Mouse (Mus musculus): ENCODE measurements around the gene Osbpl3.

DNA sequence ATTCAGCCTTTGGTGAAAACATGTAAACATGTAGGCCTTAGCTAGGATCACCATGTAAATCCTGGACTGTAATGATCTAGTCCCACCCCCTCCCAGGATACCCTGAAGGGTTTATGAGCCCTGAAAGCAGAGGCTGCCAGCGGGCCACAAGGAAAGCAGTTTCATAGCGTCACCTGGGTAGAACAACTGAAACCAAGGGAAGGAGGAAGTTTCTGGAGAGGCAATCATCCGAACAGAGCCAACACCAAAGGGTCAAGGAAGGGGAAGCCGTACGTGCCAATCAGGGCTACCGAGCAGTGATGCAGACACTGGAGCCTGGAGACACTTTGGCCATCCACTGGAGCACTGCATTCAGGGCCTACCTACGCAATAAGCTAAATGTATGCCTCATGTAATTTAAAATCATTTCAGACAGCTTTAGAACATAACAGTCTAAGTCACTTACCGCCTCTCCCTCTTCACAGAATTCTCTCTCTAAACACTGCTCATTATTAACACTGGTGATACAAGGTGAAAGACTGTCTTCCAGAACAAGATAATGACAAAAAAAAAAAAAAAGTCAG lies 70.5 kb downstream of the Osbpl3 start:
- no peak for TF ChIP-seq CTCF (IDR thresholded peaks at IDR 0.05; ENCODE audit: low read depth, low read length)
- no peak for TF ChIP-seq GATA1 (IDR thresholded peaks at IDR 0.05; ENCODE audit: borderline replicate concordance, low read length)
- no peak for TF ChIP-seq TAL1 (conservative IDR thresholded peaks at IDR 0.05; ENCODE audit: low read depth, low read length)
- TF ChIP-seq POLR2AphosphoS5 (IDR thresholded peaks at IDR 0.05; ENCODE audit: insufficient replicate concordance, low read depth, low read length): no peak
- no peak for TF ChIP-seq GATA2 (IDR thresholded peaks at IDR 0.05; ENCODE audit: borderline replicate concordance, low read depth, low read length)
